Mouse (Mus musculus): ENCODE results near the gene Eps8l2. TPM values are rescaled to one million over a fixed set of nuclear protein-coding genes. Genes with fewer than 3 reads are reported as not detected.

Gene Eps8l2
- polyA plus RNA-seq, 1 experiment: 0.09 TPM

- no peak for TF ChIP-seq TAL1 (IDR thresholded peaks at IDR 0.05; ENCODE audit: low read length)
- TF ChIP-seq GATA1 (IDR thresholded peaks at IDR 0.05; ENCODE audit: low read length): no peak
- H3K36me3 ChIP-seq (ENCODE audit: control insufficient read depth): peaks cover 50% of the 10 kb centered on the region
- no peaks in the 10 kb centered on the region for H3K27me3 ChIP-seq (ENCODE audit: control insufficient read depth)
- H3K4me3 ChIP-seq (replicated peaks): no peak overlapping the region
- peaks cover 7% of the 10 kb centered on the region for H3K9me3 ChIP-seq (ENCODE audit: control insufficient read depth, low read length)
- peaks cover 40% of the 10 kb centered on the region for H3K4me1 ChIP-seq (ENCODE audit: control insufficient read depth)
These were observed 72.0 kb downstream of the Eps8l2 start for GRCm38 (mm10) chr7:141410631-141411030.

- peaks cover 46% of the 10 kb centered on the region for H3K4me1 ChIP-seq (ENCODE audit: control insufficient read depth)
- H3K27me3 ChIP-seq (ENCODE audit: control insufficient read depth): no peaks in the 10 kb centered on the region
- H3K36me3 ChIP-seq (ENCODE audit: control insufficient read depth): peaks cover 43% of the 10 kb centered on the region
- H3K4me3 ChIP-seq (replicated peaks): no peak overlapping the region
- TF ChIP-seq TAL1 (IDR thresholded peaks at IDR 0.05; ENCODE audit: low read length) (no peak), GATA1 (IDR thresholded peaks at IDR 0.05; ENCODE audit: low read length) (no peak)
- H3K9me3 ChIP-seq (ENCODE audit: control insufficient read depth, low read length): peaks cover 7% of the 10 kb centered on the region
These were observed 73.0 kb downstream of the Eps8l2 start for GRCm38 (mm10) chr7:141411667-141412066.

Other genes starting within 250 kb of the Eps8l2 start
- 0.16 and 0.19 TPM in 2 replicates for gene Sigirr, start 238.3 kb upstream of the Eps8l2 start, polyA plus RNA-seq (2012)
- not detected in 2 replicates for gene Ano9, start 221.1 kb upstream of the Eps8l2 start, polyA plus RNA-seq (2012)
- 148 and 156 TPM in 2 replicates for gene Ptdss2, start 216.5 kb upstream of the Eps8l2 start, polyA plus RNA-seq (2012)
- 0.48 and 1.5 TPM in 2 replicates for gene Rnh1, start 166.0 kb upstream of the Eps8l2 start, polyA plus RNA-seq (2012)
- 34.0 and 43.9 TPM in 2 replicates for gene Hras, start 144.9 kb upstream of the Eps8l2 start, polyA plus RNA-seq (2012)
- 19.2 and 22.6 TPM in 2 replicates for gene Lrrc56, start 144.7 kb upstream of the Eps8l2 start, polyA plus RNA-seq (2012)
- gene Lmntd2, start 124.8 kb upstream of the Eps8l2 start, polyA plus RNA-seq (2012): 0.28 and 0.51 TPM in 2 replicates
- gene Rassf7, start 123.0 kb upstream of the Eps8l2 start, polyA plus RNA-seq (2012): 7.3 and 10.7 TPM in 2 replicates
- 19.7 and 20.3 TPM in 2 replicates for gene Phrf1, start 110.1 kb upstream of the Eps8l2 start, polyA plus RNA-seq (2012)
- gene Irf7, start 72.4 kb upstream of the Eps8l2 start, polyA plus RNA-seq (2012): 2.2 and 2.9 TPM in 2 replicates
- not detected in 2 replicates for gene Cdhr5, start 62.1 kb upstream of the Eps8l2 start, polyA plus RNA-seq (2012)
- gene Sct, start 59.7 kb upstream of the Eps8l2 start, polyA plus RNA-seq (2012): not detected in 2 replicates
- gene Drd4, start 46.9 kb upstream of the Eps8l2 start, polyA plus RNA-seq (2012): not detected in 2 replicates
- gene Deaf1, start 11.2 kb upstream of the Eps8l2 start, polyA plus RNA-seq (2012): 7.6 and 8.1 TPM in 2 replicates
- gene Tmem80, start 11.1 kb upstream of the Eps8l2 start, polyA plus RNA-seq (2012): 4.6 TPM in 2 replicates
- gene Taldo1, start 53.3 kb downstream of the Eps8l2 start, polyA plus RNA-seq (2012): 53.1 and 91.9 TPM in 2 replicates
- gene Gatd1, start 75.3 kb downstream of the Eps8l2 start, polyA plus RNA-seq (2012): 0.16 and 0.42 TPM in 2 replicates
- gene Cend1, start 90.6 kb downstream of the Eps8l2 start, polyA plus RNA-seq (2012): not detected in 2 replicates
- 0.70 and 0.97 TPM in 2 replicates for gene Slc25a22, start 99.0 kb downstream of the Eps8l2 start, polyA plus RNA-seq (2012)
- gene Pidd1, start 105.1 kb downstream of the Eps8l2 start, polyA plus RNA-seq (2012): 5.6 and 9.3 TPM in 2 replicates
- 584 and 1,051 TPM in 2 replicates for gene Rplp2, start 108.5 kb downstream of the Eps8l2 start, polyA plus RNA-seq (2012)
- gene Pnpla2, start 116.3 kb downstream of the Eps8l2 start, polyA plus RNA-seq (2012): 3.0 and 3.4 TPM in 2 replicates
- gene Cracr2b, start 122.2 kb downstream of the Eps8l2 start, polyA plus RNA-seq (2012): 0.06 and 0.12 TPM in 2 replicates
- gene Cd151, start 128.5 kb downstream of the Eps8l2 start, polyA plus RNA-seq (2012): 1.0 and 1.1 TPM in 2 replicates
- gene Polr2l, start 136.3 kb downstream of the Eps8l2 start, polyA plus RNA-seq (2012): 15.4 and 17.1 TPM in 2 replicates
- 0.31 and 0.46 TPM in 2 replicates for gene Tspan4, start 136.4 kb downstream of the Eps8l2 start, polyA plus RNA-seq (2012)
- 1.7 and 2.6 TPM in 2 replicates for gene Chid1, start 201.0 kb downstream of the Eps8l2 start, polyA plus RNA-seq (2012)
- 8.6 and 9.2 TPM in 2 replicates for gene Ap2a2, start 223.3 kb downstream of the Eps8l2 start, polyA plus RNA-seq (2012)

All from erythroblast, embryonic 14.5 days (primary cell).